Mouse (Mus musculus): ENCODE data around the gene Slc12a5.

- peak; percentile 33 for TF ChIP-seq CTCF (IDR thresholded peaks at IDR 0.05; ENCODE audit: low read depth)
- no peak for TF ChIP-seq EP300 (IDR thresholded peaks at IDR 0.05; ENCODE audit: low read depth)
Measured at GRCm38 (mm10) chr2:164957548-164958315, 2.9 kb upstream of the Slc12a5 start.
